Mouse (Mus musculus): ENCODE data around the gene Lrg1.

The Lrg1 gene

GRCm38 (mm10) chr17:56134463-56134971 is 12.7 kb upstream of the Lrg1 start:
- peak; percentile 89 for DNase-seq (ENCODE audit: low read depth, low spot score)

GRCm38 (mm10) chr17:56133457-56134363 is 11.9 kb upstream of the Lrg1 start:
- peak; percentile 51 for DNase-seq (ENCODE audit: low read depth, low spot score)

- DNase-seq (ENCODE audit: low read depth, low spot score), result peak; percentile 86
Measured at GRCm38 (mm10) chr17:56132661-56133060, 10.9 kb upstream of the Lrg1 start.

- DNase-seq (ENCODE audit: low read depth, low spot score), result peak; percentile 88
Measured at GRCm38 (mm10) chr17:56131814-56132213, 10.0 kb upstream of the Lrg1 start.

- DNase-seq (ENCODE audit: low read depth, low spot score), result no peak
Measured at GRCm38 (mm10) chr17:56131136-56131535, 9.3 kb upstream of the Lrg1 start.

- DNase-seq (ENCODE audit: low read depth, low spot score), result no peak
Measured at GRCm38 (mm10) chr17:56128246-56128645, 6.4 kb upstream of the Lrg1 start.

- DNase-seq (ENCODE audit: low read depth, low spot score), result no peak
Measured at GRCm38 (mm10) chr17:56126175-56126574, 4.4 kb upstream of the Lrg1 start.

GRCm38 (mm10) chr17:56125276-56125630 is 3.5 kb upstream of the Lrg1 start:
- DNase-seq (ENCODE audit: low read depth, low spot score), result no peak

- DNase-seq (ENCODE audit: low read depth, low spot score), result peak; percentile 88
Measured at GRCm38 (mm10) chr17:56124377-56125275, 2.8 kb upstream of the Lrg1 start.

- no peak for DNase-seq (ENCODE audit: low read depth, low spot score)
Measured at GRCm38 (mm10) chr17:56123681-56124340, 2.0 kb upstream of the Lrg1 start.

- no peak for DNase-seq (ENCODE audit: low read depth, low spot score)
Measured at GRCm38 (mm10) chr17:56123161-56123560, 1.4 kb upstream of the Lrg1 start.

- no peak for DNase-seq (ENCODE audit: low read depth, low spot score)
Measured at GRCm38 (mm10) chr17:56119981-56120880, 1.6 kb downstream of the Lrg1 start.

GRCm38 (mm10) chr17:56119431-56119830 is 2.4 kb downstream of the Lrg1 start:
- no peak for DNase-seq (ENCODE audit: low read depth, low spot score)

- DNase-seq (ENCODE audit: low read depth, low spot score), result no peak
Measured at GRCm38 (mm10) chr17:56117251-56117710, 4.5 kb downstream of the Lrg1 start, which contains the start of gene Plin5. Gene Plin5 (minus strand): TSS chr17:56117596.

- DNase-seq (ENCODE audit: low read depth, low spot score), result no peak
Measured at GRCm38 (mm10) chr17:56116193-56116592, 5.6 kb downstream of the Lrg1 start.

- DNase-seq (ENCODE audit: low read depth, low spot score), result no peak
Measured at GRCm38 (mm10) chr17:56112743-56113142, 9.1 kb downstream of the Lrg1 start.

- peak; percentile 83 for DNase-seq (ENCODE audit: low read depth, low spot score)
Measured at GRCm38 (mm10) chr17:56111864-56112263, 9.9 kb downstream of the Lrg1 start.

- DNase-seq (ENCODE audit: low read depth, low spot score), result no peak
Measured at GRCm38 (mm10) chr17:56111021-56111420, 10.8 kb downstream of the Lrg1 start.

- no peak for DNase-seq (ENCODE audit: low read depth, low spot score)
Measured at GRCm38 (mm10) chr17:56110571-56110970, 11.2 kb downstream of the Lrg1 start.

All from CD4-positive, CD25-positive, alpha-beta regulatory T cell, adult 2 months (primary cell).